Mouse (Mus musculus) MEL (cell line): ENCODE data around the gene Sbk3. TPM values are rescaled to one million over a fixed set of nuclear protein-coding genes. Genes with fewer than 3 reads are reported as not detected.

Source experiments
- DNase-seq: peaks from one replicate; pipeline ENCODE4 v3.0.0; 2011; ENCODE audit warnings: low read depth, low spot score
- H3K27ac ChIP-seq: 2 replicates; pipeline ENCODE4 v1.5.1; 2012; ENCODE audit warnings: low read depth, mild to moderate bottlenecking, control low read depth, low read length, moderate library complexity; ENCODE audit not compliant: control insufficient read depth
- H3K27me3 ChIP-seq, 2 experiments: fragments of 150-350 bp in 1 of 2; sonication (generic) in 1 of 2; 2 replicates each; pipeline ENCODE4 v1.6.1; 2012; ENCODE audit warnings: low read length in 2 of 2, mild to moderate bottlenecking in 2 of 2, improper control_type of control experiment in 1 of 2, moderate library complexity in 1 of 2; ENCODE audit not compliant: insufficient read depth in 2 of 2, control insufficient read depth in 1 of 2
- H3K36me3 ChIP-seq, 2 experiments: 2 replicates each; pipeline ENCODE4 v1.6.1; 2012 to 2014; ENCODE audit warnings: low read length in 2 of 2, improper control_type of control experiment in 1 of 2, inconsistent platforms in 1 of 2, mild to moderate bottlenecking in 1 of 2; ENCODE audit not compliant: insufficient read depth in 2 of 2, control insufficient read depth in 1 of 2
- H3K4me1 ChIP-seq, 2 experiments: fragments of 150-350 bp in 1 of 2; sonication (generic) in 1 of 2; 2 replicates each; pipeline ENCODE4 v1.6.1; 2012; ENCODE audit warnings: low read length in 2 of 2, improper control_type of control experiment in 1 of 2, mild to moderate bottlenecking in 1 of 2; ENCODE audit not compliant: insufficient read depth in 2 of 2, control insufficient read depth in 1 of 2
- H3K4me3 ChIP-seq, 2 experiments: fragments of 150-350 bp in 1 of 2; sonication (generic) in 1 of 2; 2 replicates each; pipeline ENCODE4 v1.5.1; 2012; ENCODE audit warnings: low read depth in 2 of 2, low read length in 2 of 2, mild to moderate bottlenecking in 2 of 2, moderate library complexity in 2 of 2, control low read depth in 1 of 2, improper control_type of control experiment in 1 of 2; ENCODE audit not compliant: control insufficient read depth in 1 of 2, insufficient read depth in 1 of 2
- H3K79me2 ChIP-seq: 2 replicates; pipeline ENCODE4 v1.6.1; 2012; ENCODE audit warnings: mild to moderate bottlenecking, low read length, moderate library complexity; ENCODE audit not compliant: control insufficient read depth, poor library complexity, insufficient read depth
- H3K9ac ChIP-seq: 2 replicates; pipeline ENCODE4 v1.6.1; 2012; ENCODE audit warnings: low read depth, mild to moderate bottlenecking, control low read depth, low read length, moderate library complexity; ENCODE audit not compliant: control insufficient read depth, poor library complexity, severe bottlenecking
- H3K9me3 ChIP-seq: fragments of 150-350 bp; sonication (generic); replicated peaks from 2 replicates; pipeline ENCODE4 v1.6.1; 2012; ENCODE audit warnings: mild to moderate bottlenecking, low read length, improper control_type of control experiment, moderate library complexity; ENCODE audit not compliant: insufficient read depth
- BHLHE40 ChIP-seq: IDR thresholded peaks from 2 replicates; pipeline ENCODE4 v1.6.1; 2012; ENCODE audit warnings: low read depth, mild to moderate bottlenecking, inconsistent platforms, low read length, improper control_type of control experiment, borderline replicate concordance
- CHD1 ChIP-seq: IDR thresholded peaks from 2 replicates; pipeline ENCODE4 v1.6.1; 2012; ENCODE audit warnings: low read depth, mild to moderate bottlenecking, inconsistent platforms, low read length, improper control_type of control experiment
- CTCF ChIP-seq, 3 experiments: IDR thresholded peaks in 2 of 3; conservative IDR thresholded peaks in 1 of 3; 2 replicates each; pipeline ENCODE4 v1.5.1; 2011 to 2012; ENCODE audit warnings: low read length in 3 of 3, low read depth in 2 of 3, mild to moderate bottlenecking in 2 of 3, improper control_type of control experiment in 1 of 3, inconsistent platforms in 1 of 3, mixed read lengths in 1 of 3, moderate library complexity in 1 of 3; ENCODE audit not compliant: control insufficient read depth in 1 of 3, insufficient read depth in 1 of 3, poor library complexity in 1 of 3, severe bottlenecking in 1 of 3
- E2F4 ChIP-seq: IDR thresholded peaks from 2 replicates; pipeline ENCODE4 v1.6.1; 2011; ENCODE audit warnings: low read depth, low read length, improper control_type of control experiment, borderline replicate concordance
- EP300 ChIP-seq, 2 experiments: IDR thresholded peaks; 2 replicates each; pipeline ENCODE4 v1.6.1; 2011; ENCODE audit warnings: improper control_type of control experiment in 2 of 2, low read length in 2 of 2, low read depth in 1 of 2, mild to moderate bottlenecking in 1 of 2
- GABPA ChIP-seq: IDR thresholded peaks from 2 replicates; pipeline ENCODE4 v1.6.1; 2012; ENCODE audit warnings: low read depth, mild to moderate bottlenecking, inconsistent platforms, low read length, improper control_type of control experiment, moderate library complexity
- GATA1 ChIP-seq: IDR thresholded peaks from 2 replicates; pipeline ENCODE4 v1.6.1; 2011; ENCODE audit warnings: low read depth, low read length, improper control_type of control experiment
- JUND ChIP-seq: IDR thresholded peaks from 2 replicates; pipeline ENCODE4 v1.6.1; 2011; ENCODE audit warnings: low read depth, mild to moderate bottlenecking, improper control_type of control experiment, low read length
- KAT2A ChIP-seq: conservative IDR thresholded peaks from 2 replicates; pipeline ENCODE4 v1.6.1; 2012; ENCODE audit warnings: low read depth, low read length, improper control_type of control experiment, inconsistent platforms
- MAX ChIP-seq: IDR thresholded peaks from 2 replicates; pipeline ENCODE4 v1.6.1; 2011; ENCODE audit warnings: low read length, improper control_type of control experiment
- MAZ ChIP-seq: IDR thresholded peaks from 2 replicates; pipeline ENCODE4 v1.6.1; 2012; ENCODE audit warnings: low read depth, mild to moderate bottlenecking, inconsistent platforms, low read length, improper control_type of control experiment
- MEF2A ChIP-seq: IDR thresholded peaks from 2 replicates; pipeline ENCODE4 v1.6.1; 2014; ENCODE audit warnings: low read depth, mild to moderate bottlenecking, inconsistent platforms, low read length, improper control_type of control experiment; ENCODE audit not compliant: poor library complexity, insufficient replicate concordance, severe bottlenecking; ENCODE audit errors: extremely low read depth
- MXI1 ChIP-seq: IDR thresholded peaks from 2 replicates; pipeline ENCODE4 v1.6.1; 2011; ENCODE audit warnings: mild to moderate bottlenecking, low read depth, low read length, improper control_type of control experiment
- MYB ChIP-seq: IDR thresholded peaks from 2 replicates; pipeline ENCODE4 v1.6.1; 2011; ENCODE audit warnings: mild to moderate bottlenecking, low read depth, low read length, improper control_type of control experiment
- SIN3A ChIP-seq: IDR thresholded peaks from 2 replicates; pipeline ENCODE4 v1.6.1; 2012; ENCODE audit warnings: low read length, improper control_type of control experiment, inconsistent platforms
- TCF12 ChIP-seq: IDR thresholded peaks from 2 replicates; pipeline ENCODE4 v1.6.1; 2014; ENCODE audit warnings: low read depth, mild to moderate bottlenecking, inconsistent platforms, low read length, improper control_type of control experiment, moderate library complexity
- UBTF ChIP-seq: IDR thresholded peaks from 2 replicates; pipeline ENCODE4 v1.6.1; 2012; ENCODE audit warnings: low read depth, mild to moderate bottlenecking, inconsistent platforms, low read length, improper control_type of control experiment, moderate library complexity, borderline replicate concordance; ENCODE audit not compliant: insufficient read depth
- USF1 ChIP-seq: IDR thresholded peaks from 2 replicates; pipeline ENCODE4 v1.6.1; 2014; ENCODE audit warnings: low read depth, mild to moderate bottlenecking, inconsistent platforms, low read length, improper control_type of control experiment, moderate library complexity
- ZC3H11A ChIP-seq: IDR thresholded peaks from 2 replicates; pipeline ENCODE4 v1.6.1; 2012; ENCODE audit warnings: low read depth, mild to moderate bottlenecking, inconsistent platforms, low read length, improper control_type of control experiment
- ZMIZ1 ChIP-seq: IDR thresholded peaks from 2 replicates; pipeline ENCODE4 v1.6.1; 2012; ENCODE audit warnings: low read depth, mild to moderate bottlenecking, inconsistent platforms, low read length, improper control_type of control experiment, moderate library complexity
- ZNF384 ChIP-seq: IDR thresholded peaks from 2 replicates; pipeline ENCODE4 v1.6.1; 2012; ENCODE audit warnings: low read depth, mild to moderate bottlenecking, inconsistent platforms, low read length, improper control_type of control experiment
- polyA plus RNA-seq, 2 experiments: library from polyadenylated mRNA; stranded (reverse) in 1 of 2; unstranded in 1 of 2; fragments of >175 nt in 1 of 2; fragments of >200 nt in 1 of 2; gene quantifications; 2 replicates each; pipeline versions ENCODE4 v1.2.1 to v1.2.4; 2012; ENCODE audit warnings: low replicate concordance in 2 of 2, low read depth in 1 of 2; ENCODE audit not compliant: insufficient read length in 2 of 2, insufficient read depth in 1 of 2, missing spikeins in 1 of 2
- total RNA-seq: library from RNA; depleted of rRNA; stranded (reverse); fragments of 300-350 nt; gene quantifications from 2 replicates; pipeline ENCODE4 v1.2.3, GENCODE M21; 2012

Gene Sbk3
- total and polyA plus RNA-seq, 3 experiments = not detected

DNA sequence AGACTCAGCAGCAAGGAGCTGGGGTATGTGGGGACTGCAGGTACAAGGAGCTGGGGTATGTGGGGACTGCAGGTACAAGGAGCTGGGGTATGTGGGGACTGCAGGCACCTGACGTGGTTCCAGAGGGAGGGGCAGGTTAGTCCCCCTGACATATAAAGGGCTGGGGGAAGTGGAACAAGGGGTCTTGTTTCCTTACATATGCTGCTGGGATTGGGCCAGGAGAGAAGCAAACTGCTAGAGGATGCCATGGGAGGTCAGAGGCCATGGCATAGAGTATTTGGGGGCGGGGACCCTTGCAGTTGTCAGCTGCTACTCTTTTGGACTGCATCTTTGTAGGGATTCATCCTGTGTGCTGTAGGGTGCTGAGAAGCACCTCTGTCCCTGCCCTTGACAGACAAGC is 53.5 kb downstream of the Sbk3 start:
- Histone ChIP-seq H3K79me2 (peaks cover 6% of the 10 kb centered on the region), H3K4me3 (no peak overlapping the region), H3K9ac (no peak overlapping the region), H3K4me1 (0 out of 4 replicates have a peak, but pooled peaks cover 0 to 5% of the 10 kb centered on the region in 2 experiments), H3K36me3 (peaks cover 0 to 4% of the 10 kb centered on the region in 2 experiments; a peak in 2 of 4 replicates), H3K27me3 (no peaks in the 10 kb centered on the region), H3K27ac (no peak overlapping the region), H3K9me3 (no peaks in the 10 kb centered on the region)
- DNase-seq = no peak
- no peak for TF ChIP-seq USF1
- TF ChIP-seq GABPA = no peak
- no peak for TF ChIP-seq ZC3H11A
- TF ChIP-seq ZNF384 = no peak
- no peak for TF ChIP-seq CHD1
- no peak for TF ChIP-seq CTCF (IDR thresholded peaks at IDR 0.05 in 2 of 3, conservative IDR thresholded peaks at IDR 0.05 in 1 of 3; ENCODE audit: control insufficient read depth in 1 of 3, insufficient read depth in 1 of 3, low read depth in 2 of 3, low read length in 3 of 3, poor library complexity in 1 of 3, severe bottlenecking in 1 of 3)
- no peak for TF ChIP-seq ZMIZ1
- no peak for TF ChIP-seq TCF12
- no peak for TF ChIP-seq MAZ
- TF ChIP-seq KAT2A = no peak
- TF ChIP-seq E2F4 = no peak
- no peak for TF ChIP-seq MEF2A
- no peak for TF ChIP-seq MYB
- no peak for TF ChIP-seq BHLHE40
- no peak for TF ChIP-seq MAX
- TF ChIP-seq, all 39 proteins: peak for 0

DNA sequence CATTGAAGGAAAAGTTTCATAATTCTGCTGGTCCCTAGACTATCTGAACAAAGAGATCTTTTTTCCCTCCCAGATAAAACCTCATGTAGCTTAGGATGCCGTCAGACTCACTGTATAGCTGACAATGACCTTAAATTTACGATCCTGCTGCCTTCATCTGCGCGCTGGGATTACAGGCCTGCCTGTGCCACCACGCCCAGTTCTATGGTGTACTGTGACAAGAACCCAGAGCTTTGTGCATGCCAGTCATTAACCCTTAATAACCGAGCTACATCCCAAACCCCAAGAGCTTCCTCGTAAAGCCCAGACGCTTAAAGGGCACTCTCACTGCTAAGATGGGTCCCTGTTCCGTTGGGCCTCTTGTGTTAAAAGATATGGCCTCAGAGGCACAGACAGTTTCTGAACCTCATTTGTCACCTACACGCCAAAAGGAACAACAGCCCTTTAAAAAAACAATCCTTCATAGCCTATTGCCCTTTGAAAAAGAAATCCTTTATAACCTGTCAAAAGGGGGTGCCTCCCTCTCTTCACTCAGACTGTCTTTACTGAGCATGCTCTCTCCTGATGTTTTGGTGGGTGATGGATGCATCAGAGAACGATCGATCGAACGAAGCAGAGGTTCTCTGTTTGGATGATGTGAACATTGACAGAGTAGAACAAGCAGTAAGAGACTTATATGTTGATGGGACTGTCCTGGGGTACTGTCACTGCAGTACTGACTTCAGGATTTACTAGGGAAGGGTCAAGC is 55.1 kb downstream of the Sbk3 start:
- 0 out of 4 replicates have a peak, but pooled peaks cover 0 to 5% of the 10 kb centered on the region in 2 experiments for H3K4me1 ChIP-seq
- DNase-seq = peak; percentile 78
- H3K4me3 ChIP-seq = peak overlapping the region; percentile 63 to 85
- 0 out of 2 replicates have a peak, but pooled peaks have one; percentile 39 for TF ChIP-seq KAT2A
- peak; percentile 52 for TF ChIP-seq MXI1
- no peak for TF ChIP-seq TCF12
- TF ChIP-seq MYB = no peak
- TF ChIP-seq SIN3A = peak; percentile 60
- no peak for TF ChIP-seq EP300 (IDR thresholded peaks at IDR 0.05; ENCODE audit: low read depth in 1 of 2, low read length in 2 of 2)
- TF ChIP-seq UBTF = no peak
- no peak for TF ChIP-seq JUND
- TF ChIP-seq GATA1 = peak; percentile 12; the same call in 1 of the 2 replicates
- peak overlapping the region; percentile 44 for H3K27ac ChIP-seq
- peak overlapping the region; percentile 84 for H3K9ac ChIP-seq
- H3K9me3 ChIP-seq = no peaks in the 10 kb centered on the region
- H3K27me3 ChIP-seq = no peaks in the 10 kb centered on the region
- H3K36me3 ChIP-seq = peaks cover 0 to 4% of the 10 kb centered on the region in 2 experiments; a peak in 2 of 4 replicates
- peaks cover 6% of the 10 kb centered on the region for H3K79me2 ChIP-seq
